Mouse (Mus musculus) C2C12 (cell line): ENCODE data around the gene Clptm1l.

Experiments used
- CTCF ChIP-seq: IDR thresholded peaks from one replicate; pipeline ENCODE4 v1.5.1; 2011; ENCODE audit not compliant: control insufficient read depth, insufficient read depth, insufficient read length
- MAX ChIP-seq: IDR thresholded peaks from one replicate; pipeline ENCODE4 v1.6.1; 2011; ENCODE audit warnings: mild to moderate bottlenecking, control low read depth
- MYOG ChIP-seq: IDR thresholded peaks from one replicate; pipeline ENCODE4 v1.6.1; 2011; ENCODE audit not compliant: control insufficient read depth, insufficient read length; ENCODE audit errors: extremely low read depth
- USF1 ChIP-seq: IDR thresholded peaks from one replicate; pipeline ENCODE4 v1.6.1; 2011; ENCODE audit warnings: low read depth, mild to moderate bottlenecking, control low read depth, moderate library complexity

DNA sequence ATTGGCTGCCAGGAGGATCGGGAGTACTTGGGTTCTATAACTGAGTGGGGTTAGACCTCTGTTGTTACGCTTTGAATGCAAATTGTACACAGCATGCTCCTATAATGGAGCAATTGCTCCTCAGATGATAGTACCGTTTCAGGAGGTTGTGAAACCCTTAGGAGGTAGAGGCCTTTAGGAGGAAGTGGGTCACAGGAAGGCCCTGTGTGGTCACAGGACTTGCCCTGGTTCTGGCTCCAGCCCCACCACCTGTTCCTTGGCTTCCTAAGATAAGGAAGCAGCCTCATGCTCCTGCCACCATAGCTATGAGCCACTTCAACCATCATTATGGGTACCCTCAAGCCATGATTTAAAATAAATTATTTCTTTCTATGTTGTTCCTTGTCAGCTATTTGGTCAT, 12.3 kb upstream of the Clptm1l start:
- TF ChIP-seq CTCF: no peak
- TF ChIP-seq USF1: no peak
- no peak for TF ChIP-seq MAX
- no peak for TF ChIP-seq MYOG
